ENCODE assay signal across 8 mouse cellular contexts in genomic region chr3:84345646-84345980, GRCm38 (mm10). TPM values are rescaled to one million over a fixed set of nuclear protein-coding genes. Genes with fewer than 3 reads are reported as not detected.
A peak's percentile ranks its signal among the peaks of the same experiment; 100 is the strongest.
DNase-seq lines count a peak whose midpoint lies in the region; ATAC-seq and TF ChIP-seq lines count a peak whose summit lies in the region.

No protein-coding gene starts in this region.

- no peak overlapping the region for H3K9ac ChIP-seq in hindbrain, embryonic 12.5 days
- no peak overlapping the region for H3K9ac ChIP-seq in liver, embryonic 14.5 days (replicated peaks)

- H3K4me1 ChIP-seq in hindbrain, embryonic 12.5 days = peaks cover 18% of the 10 kb centered on the region
- peaks cover 11 to 29% of the 10 kb centered on the region in 2 experiments for H3K4me1 ChIP-seq in liver, embryonic 14.5 days (replicated peaks; ENCODE audit: control insufficient read depth in 2 of 2, insufficient read depth in 2 of 2, low read length in 1 of 2)

- ATAC-seq in hindbrain, embryonic 12.5 days (ENCODE audit: low FRiP score) = no peak
- ATAC-seq in liver, embryonic 14.5 days (ENCODE audit: insufficient read depth) = no peak
- ATAC-seq in erythroblast, adult 5-6 weeks (replicated peaks; ENCODE audit: low FRiP score, poor library complexity, severe bottlenecking) = no peak

- peak; percentile 20 to 42 for DNase-seq in cerebellum, postnatal 14 days
- no peak for DNase-seq in cerebellum, adult 8-10 months
- peak; percentile 32 to 44 for DNase-seq in adrenal gland, postnatal 36 days
- DNase-seq in liver, embryonic 14.5 days (ENCODE audit: low read depth in 3 of 3, low spot score in 3 of 3) = no peak
- DNase-seq in retina, embryonic 14.5 days (ENCODE audit: low spot score) = no peak
- no peak for DNase-seq in spleen, postnatal 36 days (ENCODE audit: low spot score in 2 of 2)

- no peaks in the 10 kb centered on the region for H3K36me3 ChIP-seq in hindbrain, embryonic 12.5 days
- H3K36me3 ChIP-seq in liver, embryonic 14.5 days (replicated peaks; ENCODE audit: control insufficient read depth, insufficient read depth, low read depth) = no peaks in the 10 kb centered on the region

- peak overlapping the region; percentile 31; the same call in 1 of the 2 replicates for H3K4me3 ChIP-seq in hindbrain, embryonic 12.5 days
- H3K4me3 ChIP-seq in liver, embryonic 14.5 days (ENCODE audit: insufficient read depth in 1 of 2, low read depth in 2 of 2, low read length in 2 of 2) = no peak overlapping the region

- H3K4me2 ChIP-seq in hindbrain, embryonic 12.5 days (replicated peaks) = peak overlapping the region; percentile 68
- H3K4me2 ChIP-seq in liver, embryonic 14.5 days (ENCODE audit: low read depth) = peak overlapping the region; percentile 60

- peaks cover 3% of the 10 kb centered on the region; the same call in 1 of the 2 replicates for H3K27me3 ChIP-seq in hindbrain, embryonic 12.5 days
- peaks cover 22% of the 10 kb centered on the region for H3K27me3 ChIP-seq in liver, embryonic 14.5 days (ENCODE audit: control insufficient read depth, insufficient read depth, low read length)

- no peak overlapping the region for H3K27ac ChIP-seq in hindbrain, embryonic 12.5 days
- H3K27ac ChIP-seq in liver, embryonic 14.5 days = no peak overlapping the region

- TF ChIP-seq EP300 in liver, embryonic 14.5 days (IDR thresholded peaks at IDR 0.05; ENCODE audit: low read depth) = no peak

- no peaks in the 10 kb centered on the region for H3K9me3 ChIP-seq in hindbrain, embryonic 12.5 days (replicated peaks)
- H3K9me3 ChIP-seq in liver, embryonic 14.5 days (ENCODE audit: control insufficient read depth, low read length) = no peaks in the 10 kb centered on the region

- no peak for TF ChIP-seq CTCF in liver, embryonic 14.5 days (IDR thresholded peaks at IDR 0.05; ENCODE audit: low read depth)

- 46% methylated on average over 6 of the region's 6 CpGs for WGBS in hindbrain, embryonic 12.5 days
- 17% methylated on average over 6 of the region's 6 CpGs for WGBS in liver, embryonic 14.5 days (ENCODE audit: insufficient replicate concordance)

RNA-seq across cellular contexts. Expression of gene Trim2, which starts 38.9 kb away (rescaled TPM):
- total RNA-seq in adrenal gland, postnatal 36 days (2021) = 10 to 100 TPM; 36.9 to 88.8 TPM
- polyA plus RNA-seq in hindbrain, embryonic 12.5 days (2016; fragmentation: Nextera tagmentation; extraction: Ambion mirVana) = 121 and 125 TPM in 2 replicates
- polyA plus RNA-seq in liver, embryonic 14.5 days (2012; rRNA removed) = 2.1 and 2.5 TPM in 2 replicates
- 3.5 and 4.7 TPM in 2 replicates for polyA plus RNA-seq in liver, embryonic 14.5 days (2014; fragmentation: Nextera tagmentation; extraction: Ambion mirVana)
- 1.9 and 3.8 TPM in 2 replicates for total RNA-seq in erythroblast, adult 5-6 weeks (2015; ENCODE audit: low replicate concordance)
- 4.3 and 4.5 TPM in 2 replicates for total RNA-seq in erythroblast, adult 5-6 weeks (2017; ENCODE audit: low replicate concordance)

Comparison
In these comparisons a context has a peak if more than half of its experiments do, and no peak if none do; other contexts are left out.
1. DNase-seq: peak in cerebellum, postnatal 14 days (2 of 2) and adrenal gland, postnatal 36 days (2 of 2); none in cerebellum, adult 8-10 months (single experiment), liver, embryonic 14.5 days (0 of 3), retina, embryonic 14.5 days (single experiment) and spleen, postnatal 36 days (0 of 2).
2. RNA of gene Trim2, which starts 38.9 kb away (total RNA-seq): 36.9 to 88.8 TPM in adrenal gland, postnatal 36 days; 1.9 to 4.5 TPM in erythroblast, adult 5-6 weeks; every median in the first group is over 4 times any median in the second.